Mouse (Mus musculus) gastrocnemius, postnatal 4 days (tissue): ENCODE measurements at regions not wholly inside any gene's neighbourhood (a gene's known extent, or its start where the extent isn't known, plus 50 kb on each side); places are given as distances from the start of the nearest gene placed in this dataset.

Experiments used
- DNase-seq, 2 experiments: peaks; one replicate each; pipeline ENCODE4 v3.0.0; 2021 to 2022; ENCODE audit warnings: low spot score in 2 of 2, mixed read lengths in 2 of 2

DNA sequence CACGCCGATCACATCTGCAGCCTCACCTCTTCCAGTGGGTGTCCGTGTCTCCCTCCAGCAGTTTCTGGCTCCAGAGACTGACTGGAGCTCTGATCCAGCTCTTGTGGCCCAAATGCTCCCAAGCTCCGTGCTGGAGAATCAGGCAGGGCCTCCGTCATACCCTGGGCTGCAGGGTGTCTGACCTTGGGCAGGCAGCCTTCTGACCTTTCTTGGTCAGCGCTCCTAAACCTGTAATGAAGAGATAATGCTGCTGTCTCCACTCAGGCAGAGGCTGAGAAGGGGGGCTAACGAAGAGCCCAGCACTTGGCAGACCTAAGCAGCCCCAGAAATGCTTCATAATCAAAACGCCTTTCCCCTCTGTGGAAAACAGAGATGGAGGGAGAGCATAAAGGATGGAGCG lies 89.9 kb upstream of the Mef2a start:
- no peak for DNase-seq

DNA sequence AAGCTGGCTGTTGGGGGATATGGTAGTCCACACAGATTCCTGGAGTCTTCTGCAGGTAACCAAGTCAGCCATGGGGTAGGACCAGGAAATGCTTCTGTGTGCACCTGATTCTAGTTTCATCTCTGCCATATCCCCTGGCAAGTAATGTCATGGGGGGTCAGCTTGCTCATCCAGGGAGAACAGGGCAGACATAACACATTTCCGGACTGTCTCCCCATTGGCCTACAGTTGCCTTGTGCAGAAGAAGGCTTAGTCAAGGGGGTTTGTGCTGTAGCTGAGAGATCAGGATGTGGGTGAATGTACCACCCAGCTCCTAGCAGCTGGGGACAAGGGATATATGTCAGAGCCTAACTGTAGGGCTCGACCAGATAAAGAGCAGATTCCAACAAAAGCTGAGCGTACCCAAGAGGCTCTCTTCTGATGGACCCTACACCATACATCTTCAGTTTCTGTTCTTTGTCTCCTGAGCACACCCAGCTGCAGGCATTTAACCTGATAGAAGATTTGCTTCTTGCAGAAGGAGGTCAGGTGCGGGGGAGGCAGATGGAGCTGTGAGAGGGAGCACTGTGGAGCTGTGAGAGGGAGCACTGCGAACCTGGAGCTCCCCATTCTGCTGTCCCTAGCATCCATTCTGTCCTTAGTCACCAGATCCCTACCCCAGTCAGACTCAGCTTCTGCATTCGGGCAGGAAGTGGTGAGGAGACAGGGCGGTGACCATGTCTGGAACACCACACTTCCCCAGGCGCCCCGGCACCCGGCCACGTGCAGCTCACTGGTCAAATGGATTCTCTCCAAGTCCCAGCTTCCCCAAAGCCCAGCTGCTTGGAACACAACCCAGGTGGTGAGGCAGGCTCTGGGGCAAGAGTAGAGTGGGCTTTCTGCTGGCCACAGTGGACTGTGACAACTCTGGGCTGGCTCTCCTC lies 88.9 kb upstream of the Mef2a start:
- peak; percentile 52 to 75 for DNase-seq

GRCm38 (mm10) chr7:67459810-67460209 lies 87.2 kb upstream of the Mef2a start:
- no peak for DNase-seq

DNA sequence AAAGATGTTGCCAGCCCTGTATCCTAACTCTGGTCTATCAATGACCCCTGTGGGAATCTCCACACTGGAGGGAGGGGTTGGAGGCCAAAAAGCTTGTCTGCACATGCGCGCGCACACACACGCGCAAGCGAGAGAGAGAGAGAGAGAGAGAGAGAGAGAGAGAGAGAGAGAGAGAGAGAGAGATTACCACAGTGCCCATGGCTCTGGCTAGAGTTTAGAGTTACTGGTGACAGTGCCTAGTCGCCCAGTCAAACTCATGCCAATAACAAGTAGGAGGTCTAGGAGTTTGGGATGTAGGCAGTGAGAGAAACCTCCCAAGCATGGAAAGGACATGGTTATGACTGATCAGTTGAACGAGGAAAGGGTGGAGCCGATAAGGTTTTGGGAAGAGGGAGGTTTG lies 86.6 kb upstream of the Mef2a start:
- no peak for DNase-seq

DNA sequence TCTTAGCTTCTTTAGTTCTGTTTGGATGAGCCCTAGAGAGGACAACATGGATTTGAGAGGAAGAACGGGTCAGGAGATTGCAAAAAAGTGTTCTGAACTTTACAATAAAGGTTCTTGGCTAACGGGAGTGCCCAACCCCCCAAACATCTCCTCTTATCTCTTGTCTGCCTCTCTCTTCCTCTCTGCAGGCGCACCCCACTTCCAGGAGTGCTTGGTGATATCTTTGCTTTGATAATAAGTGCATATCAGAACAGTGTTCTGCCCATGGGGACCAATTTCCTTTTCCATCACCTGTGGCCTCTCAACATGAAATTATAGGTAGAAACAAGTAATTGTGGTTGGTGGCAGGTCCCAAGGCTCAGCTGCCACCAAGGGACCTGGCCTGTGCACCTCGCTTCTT lies 86.0 kb upstream of the Mef2a start:
- no peak for DNase-seq

DNA sequence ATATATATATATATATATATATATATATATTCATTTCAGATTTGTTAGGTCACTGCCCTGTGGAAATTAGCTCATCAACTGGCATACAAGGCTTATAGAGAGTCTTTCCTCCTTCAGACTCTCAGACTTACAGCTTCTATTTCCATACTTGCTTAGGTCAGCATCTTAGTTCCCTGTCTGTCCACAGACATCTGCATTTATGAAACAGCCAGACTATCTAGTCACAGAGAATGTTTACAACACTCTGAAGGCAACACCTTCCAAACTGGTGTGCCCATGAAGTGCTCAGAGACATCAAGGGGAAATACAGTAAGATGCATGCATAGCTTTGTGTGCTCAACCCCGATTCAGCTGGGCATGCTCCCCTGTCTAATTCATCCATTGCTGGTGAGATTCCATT lies 85.2 kb upstream of the Mef2a start:
- no peak for DNase-seq

- DNase-seq = no peak
Measured at GRCm38 (mm10) chr7:67456015-67456414, 83.4 kb upstream of the Mef2a start.

DNA sequence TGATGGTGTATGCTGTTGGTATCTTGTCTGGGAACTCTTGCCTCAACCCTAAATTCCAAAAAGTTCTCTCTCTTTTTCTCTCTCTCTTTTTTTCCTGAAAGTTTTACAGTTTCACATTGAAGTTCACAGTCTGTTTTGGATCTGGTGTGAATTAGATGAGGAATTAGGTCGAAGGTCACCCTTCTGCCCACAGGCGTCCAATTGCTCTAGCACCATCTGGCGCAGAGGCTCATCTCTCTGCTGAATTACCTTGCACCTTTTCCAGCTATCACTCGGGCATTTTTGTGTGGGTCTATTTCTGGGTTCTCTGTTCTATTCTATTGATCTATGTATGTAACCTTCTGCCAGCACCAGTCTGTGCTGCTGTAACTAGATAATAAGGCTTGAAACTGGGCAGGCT lies 81.8 kb upstream of the Mef2a start:
- DNase-seq = no peak

GRCm38 (mm10) chr7:67451157-67451793 lies 78.6 kb upstream of the Mef2a start:
- DNase-seq = no peak

DNA sequence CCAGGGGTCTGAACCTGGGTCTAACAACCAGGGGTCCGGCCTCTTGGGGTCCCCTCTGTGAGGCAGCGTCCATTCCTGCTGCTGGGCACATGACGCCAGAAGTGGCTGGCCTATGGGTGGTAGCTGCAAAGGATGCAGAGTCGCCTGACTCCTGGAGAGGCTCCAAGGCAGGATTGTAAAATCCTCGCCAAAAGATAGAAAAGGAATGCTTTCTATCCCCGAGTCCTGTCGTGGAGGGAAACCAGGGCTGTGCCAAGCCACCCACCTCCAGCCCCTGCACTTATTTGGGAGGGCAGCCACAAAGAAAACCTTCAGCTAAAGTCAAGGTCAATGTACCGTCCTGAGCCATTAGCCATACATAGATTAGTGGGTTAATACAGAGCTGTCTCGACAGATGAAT lies 73.9 kb upstream of the Mef2a start:
- DNase-seq = no peak

GRCm38 (mm10) chr7:67445203-67446041 lies 72.8 kb upstream of the Mef2a start:
- DNase-seq = peak in 1 of 2 experiments; percentile 21

- DNase-seq = peak in 1 of 2 experiments; percentile 29
Measured at GRCm38 (mm10) chr7:67444523-67444942, 71.9 kb upstream of the Mef2a start.

DNA sequence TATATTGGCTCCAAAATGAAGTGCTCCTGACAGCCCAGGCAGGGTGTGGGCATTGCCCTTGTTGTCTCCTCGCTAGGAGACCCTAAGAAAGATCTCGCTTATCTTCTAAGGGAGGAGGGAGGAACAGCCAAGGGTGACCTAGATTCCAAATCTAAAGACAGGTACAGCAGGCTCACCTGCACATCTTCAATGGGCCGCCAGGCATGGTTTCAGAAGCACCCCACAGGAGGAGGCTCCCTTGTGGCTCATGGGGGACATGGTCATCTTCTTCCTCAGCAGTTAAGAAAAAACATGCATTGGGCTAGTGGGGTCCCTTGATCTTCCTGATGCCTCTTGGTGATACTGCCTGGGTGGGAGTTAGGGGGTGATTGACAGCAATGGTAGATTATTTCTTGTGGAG lies 71.0 kb upstream of the Mef2a start:
- DNase-seq = no peak

DNA sequence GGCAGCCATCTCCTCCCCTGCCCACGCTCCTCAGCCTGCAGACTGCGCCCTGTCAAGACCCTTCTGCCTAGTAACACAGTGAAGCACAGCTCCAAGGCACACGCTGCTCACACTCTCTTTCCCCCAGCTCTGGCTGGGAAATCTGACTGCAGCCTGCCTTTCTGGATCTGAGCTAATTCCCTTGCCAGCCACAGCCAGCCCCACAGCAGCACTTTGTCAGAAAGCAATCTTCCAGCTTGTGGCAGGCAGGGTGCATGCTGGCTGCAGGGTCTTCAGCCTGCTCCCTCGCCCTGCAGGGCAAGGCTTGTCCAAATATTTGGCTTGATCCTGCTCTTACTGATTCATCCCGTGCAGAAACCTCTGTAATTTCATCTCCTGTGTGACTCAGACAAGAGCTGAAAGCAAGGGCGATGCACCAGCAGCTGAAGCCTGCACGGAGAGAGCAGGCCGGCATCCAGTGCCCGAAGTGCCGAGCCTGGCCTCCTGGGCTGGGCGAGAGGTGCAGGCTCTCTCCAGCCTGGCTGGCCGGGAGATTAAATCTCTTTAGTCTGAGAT lies 70.4 kb upstream of the Mef2a start:
- DNase-seq = peak in 1 of 2 experiments; percentile 30

DNA sequence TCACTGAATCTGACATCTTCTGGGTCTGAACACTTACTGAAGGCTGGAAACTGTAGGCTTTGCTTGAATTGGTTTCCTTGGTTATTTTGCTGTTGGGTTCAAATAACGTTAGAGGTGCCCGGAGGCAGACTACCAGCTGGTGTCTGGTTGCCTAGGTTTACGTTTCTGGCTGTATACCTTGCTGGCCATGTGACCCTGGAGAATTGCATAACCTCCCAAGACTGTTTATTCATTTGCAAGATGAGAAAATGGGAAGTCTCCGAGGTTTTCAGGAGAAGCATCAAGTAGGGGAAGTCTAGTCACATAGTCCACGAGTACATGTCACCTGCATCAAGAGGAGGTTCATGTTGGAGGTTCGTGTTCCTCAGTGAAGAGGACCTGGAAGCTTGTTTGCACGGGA lies 69.6 kb upstream of the Mef2a start:
- DNase-seq = no peak

DNA sequence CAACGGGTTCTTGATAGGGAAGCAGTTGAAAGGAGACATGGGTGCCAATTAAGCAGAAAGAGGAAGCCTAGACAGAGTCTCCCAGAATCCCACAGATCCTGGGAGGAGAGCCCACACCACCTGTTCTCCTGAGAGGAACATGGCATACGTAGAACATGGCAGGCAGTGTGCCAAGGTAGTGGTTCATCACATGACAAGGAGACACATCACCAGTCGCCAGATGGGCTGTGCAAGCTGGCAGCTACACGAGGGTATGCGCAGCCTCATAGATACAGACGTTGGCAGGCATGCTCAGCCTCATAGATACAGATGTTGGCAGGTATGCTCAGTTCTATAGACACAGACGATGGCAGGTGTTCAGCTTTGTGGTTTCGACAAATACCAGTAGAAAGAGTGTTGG lies 68.1 kb upstream of the Mef2a start:
- no peak for DNase-seq

- no peak for DNase-seq
Measured at GRCm38 (mm10) chr7:67437216-67438006, 64.8 kb upstream of the Mef2a start.

- DNase-seq = peak in 1 of 2 experiments; percentile 33
Measured at GRCm38 (mm10) chr7:67435643-67436339, 63.1 kb upstream of the Mef2a start.

DNA sequence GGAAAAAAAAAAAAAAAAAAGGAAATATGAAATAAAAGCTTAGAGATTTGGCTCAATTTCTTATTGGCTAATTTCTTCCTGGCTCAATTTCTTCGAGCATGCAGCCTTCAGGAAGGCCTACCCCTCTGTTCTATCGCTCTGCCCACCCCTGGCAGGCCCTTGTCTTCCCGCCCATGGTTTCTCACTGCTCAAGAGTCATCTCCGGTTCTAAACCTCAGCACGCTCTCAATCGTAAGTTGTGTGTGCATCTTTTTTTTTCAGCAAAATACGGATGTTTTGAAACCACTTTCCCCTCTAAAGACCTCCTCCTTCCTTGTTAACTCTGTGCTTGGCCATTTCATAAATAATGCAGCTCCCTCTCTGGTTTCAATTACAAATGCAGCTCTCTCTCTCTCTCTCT lies 58.3 kb upstream of the Mef2a start:
- no peak for DNase-seq

- no peak for DNase-seq
Measured at GRCm38 (mm10) chr7:67430041-67430440, 57.4 kb upstream of the Mef2a start.
